Mouse (Mus musculus) stomach, embryonic 14.5 days (tissue): ENCODE measurements around the gene Prps1l3. TPM values are rescaled to one million over a fixed set of nuclear protein-coding genes. Genes with fewer than 3 reads are reported as not detected.
A peak's percentile ranks its signal among the peaks of the same experiment; 100 is the strongest.
"Not testable (repeated sequence)": the region's sequence is repeated elsewhere in the genome, so short reads cannot be mapped to it uniquely, and the experiment has no call there.

Experiments used
- ATAC-seq: fragments of 200-750 bp; cut with Nextera tagmentation; 2 replicates; pipeline ENCODE4 v1.8.0; 2017; ENCODE audit warnings: low read depth, moderate TSS enrichment; ENCODE audit not compliant: insufficient number of reproducible peaks, insufficient read depth, low FRiP score
- H3K27ac ChIP-seq: fragments of 300-500 bp; sonication (generic); 2 replicates; pipeline ENCODE4 v1.5.1; 2014; ENCODE audit warnings: mild to moderate bottlenecking, low read length, moderate library complexity, mixed read lengths
- H3K27me3 ChIP-seq: fragments of 300-500 bp; sonication (generic); 2 replicates; pipeline ENCODE4 v1.6.1; 2014; ENCODE audit warnings: low read length, control low read depth, mixed read lengths; ENCODE audit not compliant: control insufficient read depth, insufficient read depth
- H3K36me3 ChIP-seq: fragments of 300-500 bp; sonication (generic); 2 replicates; pipeline ENCODE4 v1.6.1; 2014; ENCODE audit warnings: mild to moderate bottlenecking, control low read depth, low read length, moderate library complexity, mixed read lengths; ENCODE audit not compliant: control insufficient read depth, insufficient read depth
- H3K4me1 ChIP-seq: fragments of 300-500 bp; sonication (generic); 2 replicates; pipeline ENCODE4 v1.6.1; 2014; ENCODE audit warnings: low read length, control low read depth, mixed read lengths; ENCODE audit not compliant: control insufficient read depth, insufficient read depth
- H3K4me2 ChIP-seq: fragments of 300-500 bp; sonication (generic); replicated peaks from 2 replicates; pipeline ENCODE4 v1.6.1; 2014; ENCODE audit warnings: low read depth, low read length, control low read depth
- H3K4me3 ChIP-seq: fragments of 300-500 bp; sonication (generic); 2 replicates; pipeline ENCODE4 v1.5.1; 2014; ENCODE audit warnings: low read depth, low read length, control low read depth
- H3K9ac ChIP-seq: fragments of 300-500 bp; sonication (generic); replicated peaks from 2 replicates; pipeline ENCODE4 v1.6.1; 2014; ENCODE audit warnings: low read depth, mild to moderate bottlenecking, control low read depth, low read length, moderate library complexity, mixed read lengths
- H3K9me3 ChIP-seq: fragments of 300-500 bp; sonication (generic); 2 replicates; pipeline ENCODE4 v1.6.1; 2016; ENCODE audit warnings: low read depth, low read length, control low read depth; ENCODE audit not compliant: control insufficient read depth
- WGBS: fragments of 180-500 bp; shearing (Covaris S2); extraction: QIAGEN DNeasy Blood & Tissue Kit; methylation state at CpG from one replicate; pipeline ENCODE4 v1.1.7; 2014; 5-methylcytosine and 5-hydroxymethylcytosine counted together
- polyA plus RNA-seq: library from polyadenylated mRNA; unstranded; fragments of >200 nt; fragmentation: Nextera tagmentation; extraction: Ambion mirVana; gene quantifications from 2 replicates; pipeline ENCODE4 v1.2.1, GENCODE M21; 2014

Gene Prps1l3
- polyA plus RNA-seq, 1 experiment from 2014 or later = 81.1 TPM

DNA sequence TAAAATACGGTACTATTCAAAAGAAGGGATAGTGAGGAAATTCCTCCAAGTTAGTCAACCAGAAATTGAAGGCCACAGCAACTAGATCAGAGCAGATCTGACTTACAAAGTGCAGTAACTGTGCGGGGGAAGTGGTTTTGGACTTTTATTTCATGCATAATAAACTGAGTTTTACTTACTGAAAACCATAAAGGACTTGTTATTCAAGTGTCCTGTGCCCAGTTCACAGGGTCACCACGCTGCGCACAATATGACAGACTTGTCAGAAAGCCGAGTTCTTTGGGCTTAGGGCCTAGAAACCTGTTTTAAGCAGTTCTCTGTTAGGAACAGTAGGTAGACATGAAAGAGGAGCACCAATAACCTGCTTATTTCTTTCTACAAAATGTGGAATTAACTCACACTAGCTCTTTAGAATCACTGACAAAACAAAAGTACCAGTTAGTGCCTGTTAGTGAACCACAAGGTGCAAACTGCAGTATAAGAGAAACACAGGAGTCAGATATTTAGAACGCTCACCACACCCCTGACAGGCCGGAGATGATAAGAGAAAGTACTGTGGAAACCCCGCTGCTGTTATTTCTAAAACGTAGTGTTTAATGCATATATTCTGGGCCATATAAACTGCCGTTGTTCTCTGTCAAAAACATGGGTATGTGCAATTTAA, 32.7 kb upstream of the Prps1l3 start, which contains the start of gene Slc25a21:
Gene Slc25a21 (minus strand): TSS at position 110 of the 664 bp plus-strand sequence.
- Histone ChIP-seq H3K4me1 (no peaks in the 10 kb centered on the region), H3K9me3 (no peaks in the 10 kb centered on the region), H3K36me3 (no peaks in the 10 kb centered on the region), H3K27ac (no peak within 1 kb of the TSS), H3K4me2 (peak within 1 kb of the TSS; percentile 81), H3K4me3 (peak within 1 kb of the TSS; percentile 31), H3K27me3 (no peaks in the 10 kb centered on the region), H3K9ac (peak within 1 kb of the TSS; percentile 2; the same call in 1 of the 2 replicates)
- WGBS = 68% methylated on average over 10 of the region's 10 CpGs
- ATAC-seq = no peak

DNA sequence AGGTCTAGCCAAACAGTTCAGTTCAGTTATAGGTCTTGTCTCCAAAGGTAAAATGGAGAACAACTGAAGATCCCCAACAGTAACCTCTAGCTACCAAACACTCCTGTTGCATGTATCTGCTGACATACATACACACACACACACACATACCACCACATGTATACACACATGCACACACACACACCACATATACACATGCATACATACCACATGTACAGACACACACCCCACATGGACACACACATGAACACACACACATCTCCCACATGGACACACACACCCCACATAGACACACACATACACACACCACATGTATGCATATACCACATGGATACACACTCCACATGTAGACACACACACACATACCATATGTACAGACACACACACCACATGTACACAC, 31.9 kb upstream of the Prps1l3 start:
- Histone ChIP-seq H3K4me1 (no peaks in the 10 kb centered on the region), H3K36me3 (no peaks in the 10 kb centered on the region), H3K27ac (no peak overlapping the region), H3K9ac (no peak overlapping the region), H3K4me2 (no peak overlapping the region), H3K27me3 (no peaks in the 10 kb centered on the region), H3K4me3 (no peak overlapping the region), H3K9me3 (no peaks in the 10 kb centered on the region)
- no peak for ATAC-seq

DNA sequence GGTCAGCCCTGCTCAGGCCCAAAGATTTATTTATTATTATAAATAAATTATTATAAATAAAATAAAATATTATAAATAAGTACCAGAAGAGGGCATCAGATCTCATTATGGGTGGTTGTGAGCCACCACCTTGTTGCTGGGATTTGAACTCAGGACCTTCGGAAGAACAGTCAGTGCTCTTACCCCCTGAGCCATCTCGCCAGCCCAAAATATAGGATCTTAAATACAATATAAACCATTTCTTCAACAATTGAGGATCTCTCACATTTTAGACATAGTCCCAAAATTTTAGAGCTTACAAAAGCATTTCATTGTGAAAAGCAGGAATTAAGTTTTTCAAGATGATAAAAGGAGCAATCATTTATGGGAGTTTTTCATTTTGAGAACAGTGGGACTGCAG, 30.8 kb upstream of the Prps1l3 start:
- Histone ChIP-seq H3K4me3 (no peak overlapping the region), H3K9me3 (no peaks in the 10 kb centered on the region), H3K27ac (no peak overlapping the region)

DNA sequence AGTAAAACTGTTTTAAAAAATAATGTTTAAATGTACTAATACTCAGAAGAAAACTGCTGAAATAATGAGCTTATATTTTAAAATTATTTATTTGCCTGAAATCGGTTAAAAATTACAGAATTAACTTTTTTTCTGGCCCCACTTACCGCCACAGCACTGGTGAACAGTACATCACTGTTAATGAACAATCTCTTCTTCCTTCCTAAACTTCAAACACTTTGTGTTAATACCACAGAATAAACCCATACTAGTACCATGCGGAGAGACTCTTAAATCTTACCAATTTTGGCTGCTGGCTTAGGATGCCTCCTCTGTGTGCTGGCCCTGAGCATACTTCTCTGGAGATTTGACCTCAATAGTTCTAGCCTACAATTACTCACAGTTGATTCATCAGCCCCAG, 28.3 kb upstream of the Prps1l3 start:
- no peak for ATAC-seq
- Histone ChIP-seq H3K9ac (no peak overlapping the region), H3K27me3 (no peaks in the 10 kb centered on the region), H3K4me2 (no peak overlapping the region), H3K27ac (no peak overlapping the region), H3K9me3 (no peaks in the 10 kb centered on the region), H3K4me1 (no peaks in the 10 kb centered on the region), H3K4me3 (no peak overlapping the region), H3K36me3 (no peaks in the 10 kb centered on the region)
- 90% methylated on average over 3 of the region's 3 CpGs for WGBS

More for the DNA sequence above, 30.8 kb upstream of the Prps1l3 start:
- H3K4me2 ChIP-seq = no peak overlapping the region
- H3K4me1 ChIP-seq = no peaks in the 10 kb centered on the region
- H3K36me3 ChIP-seq = no peaks in the 10 kb centered on the region
- no peaks in the 10 kb centered on the region for H3K27me3 ChIP-seq
- WGBS = 92% methylated on average over 2 of the region's 2 CpGs
- no peak for ATAC-seq
- H3K9ac ChIP-seq = no peak overlapping the region

DNA sequence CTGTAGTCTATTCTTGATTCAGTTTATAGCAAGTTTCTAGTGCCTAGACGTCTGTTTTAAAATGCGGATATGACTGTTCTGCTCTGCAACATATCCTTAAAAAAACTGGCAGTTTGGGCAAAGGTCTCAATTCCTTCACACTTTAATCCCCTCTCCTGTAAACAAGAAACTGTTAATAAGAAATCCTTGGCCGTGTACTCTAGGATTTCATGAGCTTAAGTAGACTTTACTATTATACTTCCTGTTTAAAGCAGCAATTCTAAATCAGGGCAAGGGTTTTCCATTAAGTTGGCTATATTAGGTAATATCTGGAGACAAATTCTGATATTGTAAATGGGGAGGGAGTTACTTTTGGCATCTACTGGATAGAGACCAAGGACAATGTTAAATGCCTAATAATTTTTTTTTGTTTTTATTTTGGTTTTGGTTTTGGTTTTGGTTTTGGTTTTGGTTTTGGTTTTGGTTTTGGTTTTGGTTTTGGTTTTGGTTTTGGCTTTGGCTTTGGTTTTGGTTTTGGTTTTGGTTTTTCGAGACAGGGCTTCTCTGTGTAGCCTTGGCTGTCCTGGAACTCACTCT, 25.8 kb upstream of the Prps1l3 start:
- H3K36me3 ChIP-seq = no peaks in the 10 kb centered on the region
- no peak overlapping the region for H3K27ac ChIP-seq
- no peaks in the 10 kb centered on the region for H3K27me3 ChIP-seq
- 56% methylated on average over 4 of the region's 4 CpGs for WGBS
- H3K4me3 ChIP-seq = no peak overlapping the region
- no peak overlapping the region for H3K9ac ChIP-seq
- H3K9me3 ChIP-seq = no peaks in the 10 kb centered on the region
- no peak for ATAC-seq
- no peaks in the 10 kb centered on the region for H3K4me1 ChIP-seq
- H3K4me2 ChIP-seq = no peak overlapping the region

DNA sequence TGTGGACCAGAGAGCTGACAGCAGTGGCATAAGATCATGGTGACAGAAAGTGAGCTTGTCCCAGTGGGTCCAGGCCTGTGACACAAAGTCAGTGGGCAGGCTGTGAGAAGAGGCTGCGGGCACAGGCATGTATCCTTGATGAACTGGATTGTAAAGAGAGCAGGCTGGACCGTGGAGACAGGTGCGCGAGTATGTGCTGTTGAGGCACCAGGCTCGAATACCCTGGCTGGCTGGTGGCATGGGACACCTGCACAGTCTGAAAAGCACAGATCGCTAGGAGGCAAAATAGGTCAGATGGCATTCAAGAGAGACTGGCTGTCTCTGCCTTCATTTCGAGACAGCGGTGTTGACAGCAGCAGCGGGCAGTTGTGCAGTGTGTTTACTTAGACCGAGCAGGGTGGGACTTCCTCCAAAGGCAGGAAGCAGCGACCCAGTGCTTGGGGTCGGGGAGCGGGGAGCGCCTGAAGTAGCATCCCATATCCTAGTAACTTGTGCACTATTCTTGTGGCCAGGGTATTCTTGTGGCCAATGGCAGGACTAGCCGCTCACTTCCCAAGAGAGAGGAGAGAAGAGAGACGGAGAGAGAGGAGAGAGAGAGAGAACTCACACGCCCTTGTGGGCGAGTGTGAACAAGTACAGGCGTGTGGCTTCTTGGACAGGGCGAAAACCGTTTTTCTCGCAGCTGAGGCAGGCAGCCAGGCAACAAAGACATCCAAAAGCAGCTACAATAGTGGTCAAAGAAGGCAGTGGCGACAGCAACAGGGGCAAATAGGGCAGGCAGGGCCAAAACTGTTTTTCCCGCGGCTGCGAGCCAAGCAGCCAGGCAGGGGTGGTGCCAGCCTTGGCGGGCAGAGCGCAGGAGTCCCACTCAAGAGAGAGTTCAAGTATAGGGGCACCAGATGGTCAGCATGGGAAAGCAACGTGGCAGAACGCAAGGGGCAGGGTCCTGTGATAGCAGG, 18.6 kb upstream of the Prps1l3 start:
- Histone ChIP-seq H3K9me3 (no peaks in the 10 kb centered on the region), H3K4me1 (no peaks in the 10 kb centered on the region), H3K27ac (no peak overlapping the region), H3K4me3 (peak overlapping the region; percentile 41), H3K36me3 (no peaks in the 10 kb centered on the region), H3K4me2 (peak overlapping the region; percentile 80), H3K27me3 (no peaks in the 10 kb centered on the region), H3K9ac (peak overlapping the region; percentile 36)
- 7% methylated on average over 30 of the region's 30 CpGs for WGBS
- ATAC-seq = peak; percentile 76

DNA sequence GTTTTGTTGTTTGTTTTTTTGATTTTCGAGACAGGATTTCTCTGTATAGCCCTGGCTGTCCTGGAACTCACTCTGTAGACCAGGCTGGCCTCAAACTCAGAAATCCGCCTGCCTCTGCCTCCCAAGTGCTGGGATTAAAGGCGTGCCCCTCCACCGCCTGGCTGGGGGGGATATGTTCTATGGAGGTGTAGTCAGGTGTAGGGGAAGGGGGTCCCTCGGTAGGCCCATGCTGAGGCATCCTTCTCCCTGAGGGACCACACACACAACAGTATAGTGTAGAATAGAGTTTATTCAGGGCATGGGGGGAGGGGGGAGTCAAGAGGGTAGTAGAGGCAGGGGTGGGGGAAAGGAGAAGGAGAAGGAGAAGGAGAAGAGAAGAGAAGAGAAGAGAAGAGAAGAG, 17.7 kb upstream of the Prps1l3 start:
- not testable (repeated sequence) for H3K27ac ChIP-seq, H3K9me3 ChIP-seq, H3K4me3 ChIP-seq, ATAC-seq, H3K4me1 ChIP-seq, H3K9ac ChIP-seq, H3K36me3 ChIP-seq, H3K27me3 ChIP-seq, H3K4me2 ChIP-seq
- WGBS = 72% methylated on average over 5 of the region's 5 CpGs

DNA sequence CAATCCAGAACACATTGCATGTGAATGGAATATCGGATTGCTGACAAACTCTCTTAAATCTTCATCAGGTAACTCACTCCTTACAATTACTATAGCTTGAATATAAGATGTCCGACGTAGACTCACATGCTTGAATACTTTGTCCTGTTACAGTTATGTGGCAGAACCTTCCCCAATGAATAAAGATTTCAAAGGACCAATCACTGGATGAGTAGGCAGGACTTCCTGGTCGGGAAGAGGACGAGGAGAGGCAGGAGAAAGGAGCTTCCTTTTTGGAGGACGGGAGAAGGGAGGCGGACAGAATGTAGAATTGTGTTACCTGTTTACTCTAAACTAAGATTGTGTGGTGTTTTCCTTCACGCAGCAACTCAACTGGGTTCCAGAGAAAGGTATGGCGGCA, 3.8 kb upstream of the Prps1l3 start:
- 88% methylated on average over 9 of the region's 9 CpGs for WGBS

More for the DNA sequence above, 3.8 kb upstream of the Prps1l3 start:
- ATAC-seq = no peak
- no peaks in the 10 kb centered on the region for H3K4me1 ChIP-seq
- H3K9me3 ChIP-seq = no peaks in the 10 kb centered on the region
- H3K36me3 ChIP-seq = no peaks in the 10 kb centered on the region
- no peak overlapping the region for H3K27ac ChIP-seq
- no peaks in the 10 kb centered on the region for H3K27me3 ChIP-seq
- no peak overlapping the region for H3K4me3 ChIP-seq
- H3K9ac ChIP-seq = no peak overlapping the region
- H3K4me2 ChIP-seq = no peak overlapping the region
